Mouse (Mus musculus) sigmoid colon, adult 10 weeks (tissue): ENCODE data around the gene Elac2. TPM values are rescaled to one million over a fixed set of nuclear protein-coding genes. Genes with fewer than 3 reads are reported as not detected.

Source experiments
- polyA plus RNA-seq: library from polyadenylated mRNA; stranded (reverse); fragments of 350-450 nt; fragmentation: Illumina TruSeq; extraction: RNeasy Lipid Tissue Mini Kit (QIAGEN cat#74804); gene quantifications from one replicate; pipeline ENCODE4 v1.2.3, GENCODE M21; 2014; ENCODE audit warnings: low read depth, low replicate concordance

The Elac2 gene
- 3.0 TPM for polyA plus RNA-seq

GRCm38 (mm10) chr11:64978720-64979488, at the start of gene Elac2:
Gene Elac2, plus strand, starts transcription at chr11:64979038.

Other genes starting within 250 kb of the Elac2 start
- gene 1700086D15Rik, start 180.9 kb downstream of the Elac2 start, polyA plus RNA-seq = not detected
- 0.95 TPM for gene Arhgap44, start 183.9 kb downstream of the Elac2 start, polyA plus RNA-seq